8 mouse cellular contexts compared by ENCODE assay signal in the genomic region with DNA sequence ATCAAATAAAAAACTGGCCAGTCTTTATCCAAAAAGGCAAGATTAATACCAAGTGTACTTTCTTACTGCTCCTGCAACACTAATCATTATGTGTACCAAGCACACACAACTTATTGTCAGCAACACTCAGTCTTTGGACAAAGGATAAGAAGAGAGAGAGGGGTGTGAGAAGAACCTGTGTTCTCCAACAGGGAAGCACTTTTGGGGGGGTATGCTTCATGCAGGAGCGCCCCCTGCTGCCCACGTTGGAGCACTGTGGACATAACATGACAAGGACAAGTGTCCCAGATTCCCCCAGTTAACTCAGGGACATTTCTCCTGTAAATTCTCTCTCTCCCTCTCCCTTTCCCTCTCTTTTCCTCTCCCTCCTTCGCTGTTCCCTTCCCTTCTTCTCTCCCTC. TPM values are rescaled to one million over a fixed set of nuclear protein-coding genes. Genes with fewer than 3 reads are reported as not detected.
DNase-seq lines count a peak whose midpoint lies in the region; ATAC-seq lines count a peak whose summit lies in the region.

No protein-coding gene starts in this region.

- H3K27me3 ChIP-seq in neural tube, embryonic 11.5 days (ENCODE audit: control insufficient read depth, insufficient read depth, low read length): no peaks in the 10 kb centered on the region; the same call in 1 of the 2 replicates

- H3K4me1 ChIP-seq in neural tube, embryonic 11.5 days (ENCODE audit: control insufficient read depth, insufficient read depth, low read length): no peaks in the 10 kb centered on the region

- H3K4me2 ChIP-seq in neural tube, embryonic 11.5 days (ENCODE audit: low read depth): no peak overlapping the region

- H3K27ac ChIP-seq in neural tube, embryonic 11.5 days (ENCODE audit: low read depth, low read length): no peak overlapping the region

- intact Hi-C loops in gastrocnemius, postnatal 14 days (cut with DNase I; ENCODE audit: low total_unique reads): no loop called here

- ATAC-seq in neural tube, embryonic 11.5 days (ENCODE audit: insufficient read depth, low FRiP score, low TSS enrichment): no peak

- peak; percentile 12 for DNase-seq in gastrocnemius, postnatal 14 days
- no peak for DNase-seq in gastrocnemius, adult 8-10 months (ENCODE audit: low spot score in 2 of 2)
- peak; percentile 26 for DNase-seq in urinary bladder, postnatal 14 days (ENCODE audit: low spot score)
- no peak for DNase-seq in urinary bladder, adult 2 months (ENCODE audit: low spot score)
- DNase-seq in embryo, embryonic 11 days: peak; percentile 65
- DNase-seq in kidney, postnatal 4 days: peak; percentile 65 to 66
- peak; percentile 71 for DNase-seq in neural tube, embryonic 11.5 days (ENCODE audit: low spot score)
- DNase-seq in natural killer cell, adult 2 months (ENCODE audit: low spot score in 2 of 2): no peak

- no peak overlapping the region for H3K9ac ChIP-seq in neural tube, embryonic 11.5 days (ENCODE audit: low read length)

- H3K4me3 ChIP-seq in neural tube, embryonic 11.5 days (ENCODE audit: low read depth, low read length): no peak overlapping the region

- H3K36me3 ChIP-seq in neural tube, embryonic 11.5 days (ENCODE audit: control insufficient read depth, insufficient read depth, low read length): no peaks in the 10 kb centered on the region

- WGBS in neural tube, embryonic 11.5 days: 0% methylated on average over 3 of the region's 3 CpGs

- H3K9me3 ChIP-seq in neural tube, embryonic 11.5 days (ENCODE audit: control insufficient read depth, low read length): no peaks in the 10 kb centered on the region

RNA-seq across cellular contexts. Expression of a gene that starts 3.7 kb away (rescaled TPM):
- total RNA-seq in gastrocnemius, postnatal 14 days (2021): under 1 TPM; 0.82 to 0.84 TPM
- under 1 TPM; 0.15 to 0.46 (median 0.21) TPM for total RNA-seq in gastrocnemius, adult 8-10 months (2022)
- polyA plus RNA-seq in urinary bladder, adult 2 months (2012; rRNA removed): 0.34 and 0.44 TPM in 2 replicates
- polyA plus RNA-seq in neural tube, embryonic 11.5 days (2014; fragmentation: Nextera tagmentation; extraction: Ambion mirVana): 3.5 and 4.0 TPM in 2 replicates

Comparison
In these comparisons a context has a peak if more than half of its experiments do, and no peak if none do; other contexts are left out.
1. DNase-seq: peak in gastrocnemius, postnatal 14 days (single experiment), urinary bladder, postnatal 14 days (single experiment), embryo, embryonic 11 days (single experiment), kidney, postnatal 4 days (2 of 2) and neural tube, embryonic 11.5 days (single experiment); none in gastrocnemius, adult 8-10 months (0 of 2), urinary bladder, adult 2 months (single experiment) and natural killer cell, adult 2 months (0 of 2).